ENCODE assay signal across 7 mouse cellular contexts in the genomic region with DNA sequence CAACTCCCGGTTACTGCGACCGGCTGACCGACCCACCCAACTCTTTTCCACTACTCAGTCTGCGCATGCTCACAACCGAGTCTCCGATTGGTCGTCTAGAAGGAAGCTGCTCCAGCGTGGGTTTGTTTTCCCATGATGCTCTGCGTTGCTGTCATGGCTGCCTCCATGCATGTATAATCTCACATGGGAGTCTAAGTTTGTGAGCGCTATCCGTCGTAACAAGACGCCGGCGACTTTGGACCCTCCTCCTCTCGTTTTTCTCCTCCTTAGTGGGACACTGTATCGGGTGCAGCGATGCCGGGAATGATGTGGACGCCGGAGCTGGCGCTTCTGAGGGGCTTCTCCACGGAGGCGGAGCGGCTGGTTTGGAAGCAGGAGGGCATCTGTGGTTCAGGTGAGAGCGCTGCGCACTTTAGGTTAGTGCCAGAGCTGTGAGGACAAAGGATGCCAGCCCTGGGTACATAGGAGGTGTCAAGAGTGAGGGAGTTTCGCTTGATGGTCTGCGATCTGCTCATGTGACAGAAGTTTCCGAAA. TPM values are rescaled to one million over a fixed set of nuclear protein-coding genes. Genes with fewer than 3 reads are reported as not detected.
DNase-seq lines count a peak whose midpoint lies in the region; ATAC-seq lines count a peak whose summit lies in the region.

A gene (plus strand): TSS at position 115 of the 534 bp plus-strand sequence.

- DNase-seq in adrenal gland, postnatal 14 days, result peak; percentile 98
- DNase-seq in embryonic facial prominence, embryonic 11.5 days (ENCODE audit: low spot score), result peak; percentile 99
- DNase-seq in kidney, adult 11 months, result peak; percentile 95
- peak; percentile 97 for DNase-seq in limb, embryonic 10.5 days (ENCODE audit: low spot score)
- DNase-seq in spleen, adult 12 weeks (ENCODE audit: low spot score), result peak; percentile 88

- H3K36me3 ChIP-seq in embryonic facial prominence, embryonic 11.5 days (replicated peaks; ENCODE audit: control insufficient read depth, insufficient read depth, low read depth, low read length), result no peaks in the 10 kb centered on the region
- peaks cover 22% of the 10 kb centered on the region for H3K36me3 ChIP-seq in limb, embryonic 10.5 days
- peaks cover 11% of the 10 kb centered on the region for H3K36me3 ChIP-seq in midbrain, embryonic 13.5 days

- no peaks in the 10 kb centered on the region for H3K9me3 ChIP-seq in embryonic facial prominence, embryonic 11.5 days (replicated peaks; ENCODE audit: control insufficient read depth, low read length)
- no peaks in the 10 kb centered on the region for H3K9me3 ChIP-seq in limb, embryonic 10.5 days (replicated peaks)
- H3K9me3 ChIP-seq in midbrain, embryonic 13.5 days, result no peaks in the 10 kb centered on the region

- H3K27ac ChIP-seq in embryonic facial prominence, embryonic 11.5 days (replicated peaks; ENCODE audit: low read depth, low read length), result no peak within 1 kb of the TSS
- H3K27ac ChIP-seq in limb, embryonic 10.5 days, result peak within 1 kb of the TSS; percentile 80
- H3K27ac ChIP-seq in midbrain, embryonic 13.5 days, result no peak within 1 kb of the TSS

- 1% methylated on average over 31 of the region's 31 CpGs for WGBS in embryonic facial prominence, embryonic 11.5 days
- WGBS in limb, embryonic 10.5 days, result 1% methylated on average over 31 of the region's 31 CpGs
- under 1% methylated on average over 31 of the region's 31 CpGs for WGBS in midbrain, embryonic 13.5 days

- H3K9ac ChIP-seq in embryonic facial prominence, embryonic 11.5 days (replicated peaks; ENCODE audit: low read length), result peak within 1 kb of the TSS; percentile 63
- peak within 1 kb of the TSS; percentile 56 for H3K9ac ChIP-seq in midbrain, embryonic 13.5 days (replicated peaks)

- peak; percentile 82 for ATAC-seq in embryonic facial prominence, embryonic 11.5 days (replicated peaks; ENCODE audit: insufficient number of reproducible peaks, low FRiP score, low TSS enrichment, low read depth)
- peak; percentile 94 for ATAC-seq in granulocyte monocyte progenitor cell, adult 5-6 weeks (replicated peaks; ENCODE audit: poor library complexity, severe bottlenecking)
- peak; percentile 92 for ATAC-seq in midbrain, embryonic 13.5 days

- H3K27me3 ChIP-seq in embryonic facial prominence, embryonic 11.5 days (ENCODE audit: control insufficient read depth, insufficient read depth, low read length), result no peaks in the 10 kb centered on the region
- H3K27me3 ChIP-seq in limb, embryonic 10.5 days (ENCODE audit: low read depth, poor library complexity, severe bottlenecking), result no peaks in the 10 kb centered on the region
- H3K27me3 ChIP-seq in midbrain, embryonic 13.5 days, result 0 out of 2 replicates have a peak, but pooled peaks cover 13% of the 10 kb centered on the region

- H3K4me3 ChIP-seq in embryonic facial prominence, embryonic 11.5 days (ENCODE audit: low read depth, low read length), result peak within 1 kb of the TSS; percentile 80
- H3K4me3 ChIP-seq in limb, embryonic 10.5 days, result peak within 1 kb of the TSS; percentile 71
- H3K4me3 ChIP-seq in midbrain, embryonic 13.5 days (replicated peaks), result peak within 1 kb of the TSS; percentile 82

- H3K4me1 ChIP-seq in embryonic facial prominence, embryonic 11.5 days (ENCODE audit: control insufficient read depth, insufficient read depth, low read length), result no peaks in the 10 kb centered on the region
- peaks cover 11% of the 10 kb centered on the region for H3K4me1 ChIP-seq in limb, embryonic 10.5 days
- H3K4me1 ChIP-seq in midbrain, embryonic 13.5 days (replicated peaks), result peaks cover 7% of the 10 kb centered on the region

- H3K4me2 ChIP-seq in embryonic facial prominence, embryonic 11.5 days (ENCODE audit: low read depth, low read length), result peak within 1 kb of the TSS; percentile 54
- H3K4me2 ChIP-seq in midbrain, embryonic 13.5 days (replicated peaks), result peak within 1 kb of the TSS; percentile 69

RNA-seq across cellular contexts. Expression of the gene that starts here (rescaled TPM):
- total RNA-seq in adrenal gland, postnatal 14 days (2021), result 21.0 and 23.5 TPM in 2 replicates
- 33.0 and 35.4 TPM in 2 replicates for polyA plus RNA-seq in embryonic facial prominence, embryonic 11.5 days (2014; fragmentation: Nextera tagmentation; extraction: Ambion mirVana)
- total RNA-seq in granulocyte monocyte progenitor cell, adult 5-6 weeks (2014; fragmentation: Nextera tagmentation), result 35.7 and 38.0 TPM in 2 replicates
- total RNA-seq in granulocyte monocyte progenitor cell, adult 5-6 weeks (2017), result 46.6 and 63.4 TPM in 2 replicates
- polyA plus RNA-seq in limb, embryonic 10.5 days (2016; fragmentation: Nextera tagmentation; extraction: Ambion mirVana), result 31.2 and 31.5 TPM in 2 replicates
- polyA plus RNA-seq in midbrain, embryonic 13.5 days (2015; fragmentation: Nextera tagmentation; extraction: Ambion mirVana), result 16.1 and 20.2 TPM in 2 replicates
